Mouse (Mus musculus) lung, postnatal 14 days (tissue): ENCODE measurements around the gene Rpap2.

ENCODE experiments used
- DNase-seq: peaks from one replicate; pipeline ENCODE4 v3.0.0; 2021

Rpap2 gene

GRCm38 (mm10) chr5:107687592-107688498, 90.7 kb downstream of the Rpap2 start:
- DNase-seq = peak; percentile 69

GRCm38 (mm10) chr5:107688499-107688866, 91.3 kb downstream of the Rpap2 start:
- DNase-seq = peak; percentile 8

- no peak for DNase-seq
These were observed 97.8 kb downstream of the Rpap2 start for GRCm38 (mm10) chr5:107695019-107695418.

GRCm38 (mm10) chr5:107698888-107699287, 101.7 kb downstream of the Rpap2 start:
- DNase-seq = no peak

DNA sequence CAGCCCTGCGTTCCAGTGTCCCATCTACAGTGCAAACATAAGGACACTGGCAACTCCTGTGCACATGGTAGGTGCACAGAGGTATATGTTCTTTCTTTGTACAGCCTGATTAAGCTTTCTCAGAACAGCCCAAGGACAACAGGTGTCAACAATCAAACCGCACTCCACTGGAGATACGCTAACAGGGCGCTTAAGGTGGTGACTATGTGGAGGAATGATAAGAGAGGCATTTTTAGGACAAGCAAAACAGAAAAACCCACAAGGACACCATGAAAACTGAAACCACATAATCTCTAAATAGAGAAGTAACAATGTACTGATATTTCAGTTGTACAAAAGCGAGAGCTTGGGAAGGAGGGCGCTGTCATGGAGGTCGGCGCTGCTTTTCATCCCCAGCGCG, 103.7 kb downstream of the Rpap2 start:
- no peak for DNase-seq

- no peak for DNase-seq
These were observed 104.5 kb downstream of the Rpap2 start for GRCm38 (mm10) chr5:107701658-107702057.

DNA sequence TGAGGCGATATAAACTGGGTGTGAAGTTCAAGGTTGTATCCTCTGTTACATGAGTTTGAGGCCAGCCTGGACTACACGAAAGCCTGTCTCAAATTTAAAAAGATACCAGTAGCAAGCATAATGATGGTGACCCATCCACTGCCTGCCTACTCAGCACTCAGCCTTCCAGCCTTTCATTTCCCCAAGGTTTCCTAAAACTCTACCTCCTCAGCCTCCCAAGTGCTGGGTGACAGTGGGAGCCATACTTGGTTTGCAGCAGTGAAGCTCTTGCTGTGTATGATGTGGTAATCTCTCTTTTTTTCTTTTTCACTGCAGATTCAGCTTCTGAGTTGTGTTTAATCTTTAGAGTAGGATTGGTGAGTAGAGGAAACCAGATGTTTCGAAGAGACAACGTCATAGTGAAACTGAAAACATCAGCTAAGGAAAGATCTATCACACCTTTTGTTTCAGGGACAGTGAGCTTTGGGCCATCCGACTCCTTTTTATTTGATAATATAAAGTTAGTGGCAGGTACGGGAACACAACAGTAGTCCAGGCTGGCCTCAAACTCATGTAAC, 106.1 kb downstream of the Rpap2 start:
- DNase-seq = no peak

DNA sequence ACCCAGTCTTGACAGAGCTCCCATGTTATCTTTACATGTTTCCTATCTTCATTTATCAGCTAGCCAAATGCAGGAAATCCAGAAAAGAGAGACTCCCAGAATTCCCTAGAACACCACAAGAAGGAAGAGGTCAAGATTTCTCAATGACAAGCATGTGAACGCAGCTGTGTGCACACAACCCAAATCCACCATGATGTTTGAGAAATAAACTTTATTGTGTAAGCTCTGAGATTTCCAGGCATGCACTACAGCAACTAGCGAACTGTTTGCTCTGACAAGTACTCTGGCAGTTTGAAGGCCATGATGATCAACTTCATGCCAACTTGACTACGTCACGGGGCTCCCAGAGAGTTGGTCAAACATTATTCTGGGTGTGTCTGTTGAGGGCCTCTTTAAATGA, 108.6 kb downstream of the Rpap2 start:
- no peak for DNase-seq

DNA sequence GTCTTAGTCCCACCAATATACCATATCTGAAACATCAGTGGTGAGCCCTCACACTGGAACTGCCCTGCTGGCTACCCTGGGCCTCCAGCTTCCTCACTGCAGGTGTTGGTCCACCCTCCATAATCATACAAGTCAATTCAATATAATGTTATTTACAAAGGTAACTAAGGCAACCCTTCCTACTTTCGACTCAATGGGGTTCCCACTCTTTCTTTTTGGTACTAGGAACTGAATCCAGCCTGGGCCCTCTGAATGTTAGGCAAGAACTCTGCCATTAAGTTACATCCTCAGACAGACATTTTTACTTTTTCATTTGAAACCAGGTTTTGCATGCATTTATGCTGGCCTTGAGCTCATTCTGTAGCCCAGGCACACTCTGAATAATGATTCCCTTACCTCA, 109.1 kb downstream of the Rpap2 start:
- no peak for DNase-seq

DNA sequence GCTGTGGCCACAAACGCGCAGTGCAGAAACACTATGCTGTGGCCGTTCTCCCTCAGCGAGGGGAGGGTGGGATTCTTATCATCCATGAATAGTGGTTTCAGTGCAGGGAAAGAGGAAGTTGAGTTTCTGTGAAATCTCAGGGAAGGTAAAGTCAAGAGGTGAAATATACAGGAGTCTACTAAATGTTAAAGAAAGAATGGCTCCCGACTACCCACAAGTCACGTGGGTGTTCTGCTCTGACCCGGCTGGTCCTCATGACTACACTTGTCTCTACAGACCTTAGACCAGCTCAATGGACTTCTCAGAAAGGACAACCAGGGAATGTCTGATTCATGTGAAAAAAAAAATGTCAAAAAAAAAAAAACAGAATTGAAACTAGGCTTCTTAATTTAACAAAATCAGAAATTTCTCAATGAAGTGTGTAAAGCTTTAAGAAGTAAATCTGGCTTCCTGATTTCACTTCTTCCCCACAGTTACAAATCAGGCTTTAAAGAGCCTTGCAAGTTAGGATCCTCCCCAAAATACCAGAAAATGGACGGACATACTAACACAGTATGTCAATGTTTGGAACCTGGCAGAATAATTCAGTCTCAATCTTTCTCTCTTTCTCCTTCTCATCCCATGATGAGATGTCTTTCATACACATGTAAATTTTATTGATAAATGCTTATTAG, 111.1 kb downstream of the Rpap2 start:
- DNase-seq = no peak
